Mouse (Mus musculus) heart, embryonic 11.5 days (tissue): Measurements from ENCODE around the gene Fam57a. TPM values are rescaled to one million over a fixed set of nuclear protein-coding genes. Genes with fewer than 3 reads are reported as not detected.

ENCODE experiments used
- ATAC-seq: fragments of 200-750 bp; cut with Nextera tagmentation; replicated peaks from 2 replicates; pipeline ENCODE4 v1.8.0; 2017; ENCODE audit warnings: moderate library complexity; ENCODE audit not compliant: insufficient number of reproducible peaks, low FRiP score, low TSS enrichment
- H3K27ac ChIP-seq: fragments of 300-500 bp; sonication (generic); 2 replicates; pipeline ENCODE4 v1.5.1; 2014; ENCODE audit warnings: mild to moderate bottlenecking, low read depth, low read length
- H3K27me3 ChIP-seq: fragments of 300-500 bp; sonication (generic); 2 replicates; pipeline ENCODE4 v1.6.1; 2014; ENCODE audit warnings: mild to moderate bottlenecking, low read length, mixed read lengths; ENCODE audit not compliant: control insufficient read depth, insufficient read depth
- H3K36me3 ChIP-seq: fragments of 300-500 bp; sonication (generic); 2 replicates; pipeline ENCODE4 v1.6.1; 2014; ENCODE audit warnings: mild to moderate bottlenecking, low read length, moderate library complexity, mixed read lengths; ENCODE audit not compliant: control insufficient read depth, insufficient read depth
- H3K4me1 ChIP-seq: fragments of 300-500 bp; sonication (generic); 2 replicates; pipeline ENCODE4 v1.6.1; 2014; ENCODE audit warnings: low read length; ENCODE audit not compliant: control insufficient read depth, insufficient read depth
- H3K4me2 ChIP-seq: fragments of 300-500 bp; sonication (generic); 2 replicates; pipeline ENCODE4 v1.6.1; 2014; ENCODE audit warnings: mild to moderate bottlenecking, moderate library complexity
- H3K4me3 ChIP-seq: fragments of 300-500 bp; sonication (generic); 2 replicates; pipeline ENCODE4 v1.5.1; 2014; ENCODE audit warnings: low read depth, low read length
- H3K9ac ChIP-seq: fragments of 300-500 bp; sonication (generic); 2 replicates; pipeline ENCODE4 v1.6.1; 2014; ENCODE audit warnings: mild to moderate bottlenecking, low read depth, low read length, moderate library complexity
- H3K9me3 ChIP-seq: fragments of 300-500 bp; sonication (generic); replicated peaks from 2 replicates; pipeline ENCODE4 v1.6.1; 2016; ENCODE audit warnings: low read length; ENCODE audit not compliant: control insufficient read depth
- WGBS: fragments of 180-500 bp; shearing (Covaris S2); extraction: QIAGEN DNeasy Blood & Tissue Kit; methylation state at CpG from one replicate; pipeline ENCODE4 v1.1.7; 2014; ENCODE audit not compliant: insufficient replicate concordance; 5-methylcytosine and 5-hydroxymethylcytosine counted together
- polyA plus RNA-seq: library from polyadenylated mRNA; unstranded; fragments of >200 nt; fragmentation: Nextera tagmentation; extraction: Ambion mirVana; gene quantifications from 2 replicates; pipeline ENCODE4 v1.2.1, GENCODE M21; 2014

The Fam57a gene
- polyA plus RNA-seq = 31.2 and 35.8 TPM in 2 replicates

- Histone ChIP-seq H3K27me3 (no peaks in the 10 kb centered on the region), H3K9me3 (no peaks in the 10 kb centered on the region), H3K36me3 (no peaks in the 10 kb centered on the region), H3K4me1 (0 out of 2 replicates have a peak, but pooled peaks cover 2% of the 10 kb centered on the region), H3K4me3 (peak within 1 kb of the TSS; percentile 85), H3K9ac (peak within 1 kb of the TSS; percentile 76), H3K27ac (peak within 1 kb of the TSS; percentile 57; the same call in 1 of the 2 replicates), H3K4me2 (peak within 1 kb of the TSS; percentile 94)
- under 1% methylated on average over 37 of the region's 37 CpGs for WGBS
- peak; percentile 83 for ATAC-seq
Measured at GRCm38 (mm10) chr11:76179495-76180145, at the start of gene Fam57a, which contains the start of gene Vps53. TSS of gene Fam57a (plus strand) at chr11:76179671. TSS of gene Vps53 (minus strand) at chr11:76179647.

- ATAC-seq = no peak
- 74% methylated on average over 5 of the region's 5 CpGs for WGBS
- Histone ChIP-seq H3K36me3 (peaks cover 4% of the 10 kb centered on the region), H3K9me3 (no peaks in the 10 kb centered on the region), H3K27ac (no peak overlapping the region), H3K4me2 (no peak overlapping the region), H3K27me3 (no peaks in the 10 kb centered on the region), H3K9ac (no peak overlapping the region), H3K4me3 (no peak overlapping the region), H3K4me1 (peaks cover 6% of the 10 kb centered on the region; the same call in 1 of the 2 replicates)
Measured at GRCm38 (mm10) chr11:76130859-76131258, 48.6 kb upstream of the Fam57a start.

- no peak for ATAC-seq
- Histone ChIP-seq H3K4me1 (no peaks in the 10 kb centered on the region; the same call in 1 of the 2 replicates), H3K36me3 (peaks cover 10% of the 10 kb centered on the region), H3K9me3 (no peaks in the 10 kb centered on the region), H3K9ac (no peak overlapping the region), H3K27me3 (no peaks in the 10 kb centered on the region), H3K4me2 (no peak overlapping the region), H3K27ac (no peak overlapping the region), H3K4me3 (no peak overlapping the region)
- WGBS = 82% methylated on average over 7 of the region's 7 CpGs
Measured at GRCm38 (mm10) chr11:76135641-76136437, 43.6 kb upstream of the Fam57a start.

GRCm38 (mm10) chr11:76137996-76138395 is 41.5 kb upstream of the Fam57a start:
- H3K9me3 ChIP-seq = no peaks in the 10 kb centered on the region
- no peaks in the 10 kb centered on the region for H3K4me1 ChIP-seq
- H3K27me3 ChIP-seq = no peaks in the 10 kb centered on the region
- 79% methylated on average over 3 of the region's 3 CpGs for WGBS
- H3K36me3 ChIP-seq = peaks cover 10% of the 10 kb centered on the region
- no peak overlapping the region for H3K4me3 ChIP-seq
- no peak for ATAC-seq
- no peak overlapping the region for H3K4me2 ChIP-seq
- H3K27ac ChIP-seq = no peak overlapping the region
- H3K9ac ChIP-seq = no peak overlapping the region

GRCm38 (mm10) chr11:76144386-76144785 is 35.1 kb upstream of the Fam57a start:
- H3K9ac ChIP-seq = no peak overlapping the region

GRCm38 (mm10) chr11:76145169-76145568 is 34.3 kb upstream of the Fam57a start:
- no peak for ATAC-seq
- H3K27ac ChIP-seq = no peak overlapping the region
- no peak overlapping the region for H3K4me2 ChIP-seq
- peaks cover 18% of the 10 kb centered on the region for H3K4me1 ChIP-seq
- no peaks in the 10 kb centered on the region for H3K27me3 ChIP-seq
- no peaks in the 10 kb centered on the region for H3K36me3 ChIP-seq
- H3K9ac ChIP-seq = no peak overlapping the region
- H3K4me3 ChIP-seq = no peak overlapping the region
- no peaks in the 10 kb centered on the region for H3K9me3 ChIP-seq
- 96% methylated on average over 1 of the region's 1 CpGs for WGBS

More at GRCm38 (mm10) chr11:76144386-76144785, 35.1 kb upstream of the Fam57a start:
- Histone ChIP-seq H3K36me3 (no peaks in the 10 kb centered on the region), H3K4me2 (no peak overlapping the region), H3K27ac (no peak overlapping the region), H3K9me3 (no peaks in the 10 kb centered on the region), H3K4me1 (peaks cover 18% of the 10 kb centered on the region), H3K4me3 (no peak overlapping the region), H3K27me3 (no peaks in the 10 kb centered on the region)
- 92% methylated on average over 8 of the region's 8 CpGs for WGBS
- ATAC-seq = no peak

- Histone ChIP-seq H3K36me3 (no peaks in the 10 kb centered on the region), H3K9me3 (no peaks in the 10 kb centered on the region), H3K27ac (no peak overlapping the region), H3K9ac (no peak overlapping the region), H3K4me3 (no peak overlapping the region), H3K4me1 (peaks cover 18% of the 10 kb centered on the region), H3K27me3 (no peaks in the 10 kb centered on the region), H3K4me2 (no peak overlapping the region)
- WGBS = 80% methylated on average over 8 of the region's 8 CpGs
- ATAC-seq = no peak
Measured at GRCm38 (mm10) chr11:76146187-76147010, 33.1 kb upstream of the Fam57a start.
